Mouse (Mus musculus): ENCODE results near the gene Ces1f. TPM values are rescaled to one million over a fixed set of nuclear protein-coding genes. Genes with fewer than 3 reads are reported as not detected.
"Not testable (repeated sequence)": the region's sequence is repeated elsewhere in the genome, so short reads cannot be mapped to it uniquely, and the experiment has no call there.

The Ces1f gene
- polyA plus RNA-seq, 1 experiment from 2014 or later: not detected

DNA sequence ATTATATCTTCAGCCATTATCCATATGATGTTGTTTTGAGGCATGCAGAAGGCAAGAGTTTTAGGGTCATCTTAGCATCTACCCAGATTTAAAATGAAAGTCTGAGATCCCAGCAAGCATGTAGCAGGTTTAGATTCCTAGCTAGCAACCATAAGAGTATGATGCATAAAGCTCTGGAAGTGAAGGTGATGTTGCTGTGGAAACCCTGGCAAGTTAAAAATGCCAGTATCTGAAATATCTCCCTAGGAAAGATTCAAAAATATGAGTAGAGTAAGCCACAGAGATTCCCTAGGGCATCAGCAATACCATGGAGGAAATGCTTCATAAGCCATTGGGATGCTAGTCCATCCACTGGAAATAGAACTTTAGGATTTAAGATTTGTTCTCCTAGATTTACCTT lies 39.7 kb downstream of the Ces1f start:
- no peaks in the 10 kb centered on the region for H3K4me1 ChIP-seq
- no peak overlapping the region for H3K9ac ChIP-seq
- no peaks in the 10 kb centered on the region for H3K36me3 ChIP-seq
- H3K4me2 ChIP-seq: no peak overlapping the region
- no peak for ATAC-seq (ENCODE audit: insufficient number of reproducible peaks, low FRiP score, low TSS enrichment, low read depth)
- no peak overlapping the region for H3K27ac ChIP-seq
- no peaks in the 10 kb centered on the region for H3K9me3 ChIP-seq
- H3K4me3 ChIP-seq: no peak overlapping the region
- no peaks in the 10 kb centered on the region for H3K27me3 ChIP-seq

GRCm38 (mm10) chr8:93235681-93236080 lies 43.9 kb downstream of the Ces1f start:
- no peak overlapping the region for H3K9ac ChIP-seq
- H3K27me3 ChIP-seq: no peaks in the 10 kb centered on the region
- H3K4me3 ChIP-seq: no peak overlapping the region
- 88% methylated on average over 1 of the region's 1 CpGs for WGBS
- H3K27ac ChIP-seq: no peak overlapping the region
- no peak overlapping the region for H3K4me2 ChIP-seq
- H3K4me1 ChIP-seq: no peaks in the 10 kb centered on the region
- H3K9me3 ChIP-seq: no peaks in the 10 kb centered on the region
- no peak for ATAC-seq (ENCODE audit: insufficient number of reproducible peaks, low FRiP score, low TSS enrichment, low read depth)
- H3K36me3 ChIP-seq: no peaks in the 10 kb centered on the region

DNA sequence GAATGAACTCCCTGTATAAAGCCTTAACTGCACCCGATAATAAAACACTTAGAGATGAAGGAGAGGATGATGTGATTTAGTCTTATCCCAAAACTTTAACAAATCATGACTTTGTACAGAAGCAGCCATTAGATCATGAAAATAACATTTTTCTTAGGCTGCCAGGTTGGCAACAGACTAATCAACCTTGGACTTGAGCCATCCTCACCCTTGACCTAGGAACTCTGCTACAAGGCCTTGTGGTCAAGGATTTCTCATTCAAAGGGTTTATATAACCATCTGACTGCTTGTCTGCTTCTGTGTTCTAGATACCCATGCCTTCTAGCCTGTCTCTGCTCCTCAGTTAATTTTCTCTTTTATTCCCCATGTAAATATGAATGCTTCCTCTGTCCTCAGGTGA lies 44.8 kb downstream of the Ces1f start:
- Histone ChIP-seq H3K36me3 (no peaks in the 10 kb centered on the region), H3K4me2 (no peak overlapping the region), H3K9me3 (no peaks in the 10 kb centered on the region), H3K4me1 (no peaks in the 10 kb centered on the region), H3K9ac (no peak overlapping the region), H3K27me3 (no peaks in the 10 kb centered on the region), H3K4me3 (no peak overlapping the region), H3K27ac (no peak overlapping the region)
- no peak for ATAC-seq (ENCODE audit: insufficient number of reproducible peaks, low FRiP score, low TSS enrichment, low read depth)
- WGBS: 88% methylated on average over 1 of the region's 1 CpGs

DNA sequence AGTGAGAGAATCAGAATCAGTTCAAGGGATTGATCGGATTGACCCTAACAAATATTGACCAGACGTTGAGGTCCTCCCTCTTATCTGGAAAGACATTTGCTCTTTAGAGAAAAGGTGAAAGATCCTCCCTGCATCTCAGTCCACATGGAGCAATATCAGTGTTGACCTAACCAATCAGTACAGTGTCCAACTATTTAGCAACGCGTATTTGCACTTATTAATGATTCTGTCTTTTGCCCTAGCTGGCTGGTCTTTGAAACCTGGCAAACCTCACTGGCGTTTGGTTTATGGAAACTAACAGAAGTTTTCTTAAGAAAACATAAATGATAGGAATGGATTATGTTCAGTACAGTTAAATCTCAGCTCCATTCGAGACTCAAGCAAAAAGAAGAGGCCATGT lies 45.5 kb downstream of the Ces1f start:
- no peaks in the 10 kb centered on the region for H3K36me3 ChIP-seq
- no peak overlapping the region for H3K4me3 ChIP-seq
- H3K9ac ChIP-seq: no peak overlapping the region
- no peak overlapping the region for H3K27ac ChIP-seq
- H3K4me2 ChIP-seq: no peak overlapping the region
- no peaks in the 10 kb centered on the region for H3K4me1 ChIP-seq
- H3K27me3 ChIP-seq: no peaks in the 10 kb centered on the region
- H3K9me3 ChIP-seq: no peaks in the 10 kb centered on the region
- ATAC-seq (ENCODE audit: insufficient number of reproducible peaks, low FRiP score, low TSS enrichment, low read depth): no peak
- 83% methylated on average over 6 of the region's 6 CpGs for WGBS

GRCm38 (mm10) chr8:93229446-93229845 lies 50.1 kb downstream of the Ces1f start, which contains the start of gene Ces1e:
TSS of gene Ces1e (minus strand) at chr8:93229619.
- H3K27ac ChIP-seq: no peak within 1 kb of the TSS
- no peaks in the 10 kb centered on the region for H3K36me3 ChIP-seq
- no peak within 1 kb of the TSS for H3K4me2 ChIP-seq
- H3K4me1 ChIP-seq: no peaks in the 10 kb centered on the region
- no peak for ATAC-seq (ENCODE audit: insufficient number of reproducible peaks, low FRiP score, low TSS enrichment, low read depth)
- H3K27me3 ChIP-seq: no peaks in the 10 kb centered on the region
- H3K9me3 ChIP-seq: no peaks in the 10 kb centered on the region
- no peak within 1 kb of the TSS for H3K9ac ChIP-seq
- no peak within 1 kb of the TSS for H3K4me3 ChIP-seq

GRCm38 (mm10) chr8:93228673-93229370 lies 50.7 kb downstream of the Ces1f start:
- no peak overlapping the region for H3K4me2 ChIP-seq
- no peaks in the 10 kb centered on the region for H3K4me1 ChIP-seq
- no peak for ATAC-seq (ENCODE audit: insufficient number of reproducible peaks, low FRiP score, low TSS enrichment, low read depth)
- no peak overlapping the region for H3K4me3 ChIP-seq
- no peaks in the 10 kb centered on the region for H3K36me3 ChIP-seq
- no peaks in the 10 kb centered on the region for H3K9me3 ChIP-seq
- no peak overlapping the region for H3K9ac ChIP-seq
- no peak overlapping the region for H3K27ac ChIP-seq
- 66% methylated on average over 11 of the region's 11 CpGs for WGBS
- H3K27me3 ChIP-seq: no peaks in the 10 kb centered on the region

GRCm38 (mm10) chr8:93226471-93226870 lies 53.1 kb downstream of the Ces1f start:
- H3K9me3 ChIP-seq: not testable (repeated sequence)
- 95% methylated on average over 1 of the region's 1 CpGs for WGBS

GRCm38 (mm10) chr8:93221896-93222295 lies 57.7 kb downstream of the Ces1f start:
- WGBS: 80% methylated on average over 3 of the region's 3 CpGs
- no peak overlapping the region for H3K27ac ChIP-seq
- H3K27me3 ChIP-seq: no peaks in the 10 kb centered on the region

More at GRCm38 (mm10) chr8:93226471-93226870, 53.1 kb downstream of the Ces1f start:
- H3K27me3 ChIP-seq; H3K4me1 ChIP-seq; H3K9ac ChIP-seq; H3K36me3 ChIP-seq; H3K4me2 ChIP-seq; ATAC-seq (ENCODE audit: insufficient number of reproducible peaks, low FRiP score, low TSS enrichment, low read depth); H3K27ac ChIP-seq; H3K4me3 ChIP-seq: not testable (repeated sequence)

DNA sequence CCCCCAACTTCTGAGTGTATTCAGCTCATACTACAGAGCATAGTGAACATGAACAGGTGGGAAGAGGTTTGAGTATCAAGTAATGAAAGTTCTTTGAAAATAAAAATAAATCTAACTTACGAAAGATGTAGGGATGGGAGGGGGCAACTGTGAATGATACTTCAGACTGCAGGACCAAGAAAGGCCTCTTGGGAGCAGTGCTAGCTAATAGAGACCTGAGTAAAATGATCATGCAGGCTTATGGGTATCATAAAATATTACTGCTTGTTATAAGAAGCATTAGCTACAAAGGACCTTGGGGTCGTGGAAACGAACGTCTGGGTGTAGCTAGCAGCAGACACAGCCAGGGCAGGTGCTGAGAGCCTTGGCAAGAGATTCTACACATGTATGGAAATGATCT lies 61.7 kb downstream of the Ces1f start:
- Histone ChIP-seq H3K4me2 (no peak overlapping the region), H3K4me3 (no peak overlapping the region), H3K36me3 (no peaks in the 10 kb centered on the region), H3K9me3 (no peaks in the 10 kb centered on the region), H3K27ac (no peak overlapping the region), H3K27me3 (no peaks in the 10 kb centered on the region), H3K9ac (no peak overlapping the region), H3K4me1 (no peaks in the 10 kb centered on the region)
- no peak for ATAC-seq (ENCODE audit: insufficient number of reproducible peaks, low FRiP score, low TSS enrichment, low read depth)
- WGBS: 22% methylated on average over 4 of the region's 4 CpGs

More at GRCm38 (mm10) chr8:93221896-93222295, 57.7 kb downstream of the Ces1f start:
- Histone ChIP-seq H3K4me1 (no peaks in the 10 kb centered on the region), H3K4me3 (no peak overlapping the region), H3K9me3 (no peaks in the 10 kb centered on the region), H3K9ac (no peak overlapping the region), H3K4me2 (no peak overlapping the region), H3K36me3 (no peaks in the 10 kb centered on the region)
- ATAC-seq (ENCODE audit: insufficient number of reproducible peaks, low FRiP score, low TSS enrichment, low read depth): no peak

- no peaks in the 10 kb centered on the region for H3K9me3 ChIP-seq
- WGBS: 64% methylated on average over 1 of the region's 1 CpGs
- ATAC-seq (ENCODE audit: insufficient number of reproducible peaks, low FRiP score, low TSS enrichment, low read depth): no peak
Measured at GRCm38 (mm10) chr8:93217375-93217774, 62.2 kb downstream of the Ces1f start.

GRCm38 (mm10) chr8:93211091-93211490 lies 68.5 kb downstream of the Ces1f start:
- Histone ChIP-seq H3K4me1 (no peaks in the 10 kb centered on the region), H3K27me3 (no peaks in the 10 kb centered on the region), H3K9me3 (no peaks in the 10 kb centered on the region)

More at GRCm38 (mm10) chr8:93217375-93217774, 62.2 kb downstream of the Ces1f start:
- Histone ChIP-seq H3K4me3 (no peak overlapping the region), H3K4me1 (no peaks in the 10 kb centered on the region), H3K36me3 (no peaks in the 10 kb centered on the region), H3K27ac (no peak overlapping the region), H3K9ac (no peak overlapping the region), H3K27me3 (no peaks in the 10 kb centered on the region), H3K4me2 (no peak overlapping the region)

More at GRCm38 (mm10) chr8:93211091-93211490, 68.5 kb downstream of the Ces1f start:
- H3K27ac ChIP-seq: no peak overlapping the region
- no peak overlapping the region for H3K4me3 ChIP-seq
- no peak overlapping the region for H3K9ac ChIP-seq
- ATAC-seq (ENCODE audit: insufficient number of reproducible peaks, low FRiP score, low TSS enrichment, low read depth): no peak
- no peak overlapping the region for H3K4me2 ChIP-seq
- H3K36me3 ChIP-seq: no peaks in the 10 kb centered on the region
